Comparison of ENCODE assay signal across 33 mouse cellular contexts in genomic region chr4:114369591-114369990, GRCm38 (mm10). TPM values are rescaled to one million over a fixed set of nuclear protein-coding genes. Genes with fewer than 3 reads are reported as not detected.
"Had no signal": no experiment of that assay in that cellular context is flagged by ENCODE, and none has a peak within 500 bp of the region (broad histone marks: within the 10 kb centered on the region; RNA-seq: fewer than 3 reads in every experiment).

No protein-coding gene starts in this region.

- H3K36me3 ChIP-seq: heart, embryonic 13.5 days; heart, embryonic 15.5 days; hindbrain, embryonic 10.5 days; hindbrain, embryonic 12.5 days; hindbrain, embryonic 13.5 days; hindbrain, embryonic 15.5 days; intestine, embryonic 15.5 days; kidney, embryonic 15.5 days had no signal

- ATAC-seq: hindbrain, embryonic 16.5 days; hindbrain, postnatal 0 days; inflammation-experienced regulatory T-cells, adult 6 months; intestine, embryonic 15.5 days; intestine, embryonic 16.5 days; intestine, postnatal 0 days had no signal

- H3K27me3 ChIP-seq: hindbrain, embryonic 12.5 days; hindbrain, embryonic 15.5 days; intestine, embryonic 15.5 days; kidney, embryonic 15.5 days had no signal

- H3K4me2 ChIP-seq: heart, embryonic 11.5 days; heart, embryonic 13.5 days; heart, embryonic 15.5 days; hindbrain, embryonic 12.5 days; hindbrain, embryonic 13.5 days; hindbrain, embryonic 14.5 days; hindbrain, embryonic 15.5 days; intestine, embryonic 15.5 days; kidney, embryonic 15.5 days had no signal

- H3K4me1 ChIP-seq: hindbrain, embryonic 12.5 days; hindbrain, embryonic 13.5 days; hindbrain, embryonic 15.5 days; intestine, embryonic 15.5 days had no signal

- H3K9ac ChIP-seq: heart, embryonic 13.5 days; heart, embryonic 15.5 days; hindbrain, embryonic 12.5 days; hindbrain, embryonic 13.5 days; hindbrain, embryonic 14.5 days; hindbrain, embryonic 15.5 days; intestine, embryonic 15.5 days; kidney, embryonic 15.5 days had no signal

- H3K9me3 ChIP-seq: heart, embryonic 13.5 days; heart, embryonic 15.5 days; hindbrain, embryonic 10.5 days; hindbrain, embryonic 12.5 days; hindbrain, embryonic 13.5 days; hindbrain, embryonic 15.5 days; intestine, embryonic 15.5 days; kidney, embryonic 15.5 days had no signal

- H3K4me3 ChIP-seq: heart, embryonic 13.5 days; heart, embryonic 15.5 days; hindbrain, embryonic 10.5 days; hindbrain, embryonic 12.5 days; hindbrain, embryonic 13.5 days; hindbrain, embryonic 15.5 days; intestine, embryonic 15.5 days; kidney, embryonic 15.5 days; layer of hippocampus, adult 2 months had no signal

- H3K27ac ChIP-seq: heart, embryonic 13.5 days; heart, embryonic 15.5 days; hindbrain, embryonic 10.5 days; hindbrain, embryonic 12.5 days; hindbrain, embryonic 13.5 days; hindbrain, embryonic 14.5 days; hindbrain, embryonic 15.5 days; hindbrain, postnatal 0 days; intestine, embryonic 15.5 days; kidney, embryonic 15.5 days; kidney, postnatal 0 days; layer of hippocampus, adult 2 months had no signal

- DNase-seq: heart, postnatal 10 days; heart, postnatal 14 days; heart, postnatal 36 days; heart, postnatal 4 days; kidney, adult 11 months; kidney, adult 18-20 months; kidney, adult 2 months; kidney, adult 8-10 months; kidney, adult 9 months; kidney, postnatal 10 days; kidney, postnatal 14 days; kidney, postnatal 25 days; kidney, postnatal 36 days; kidney, postnatal 4 days; layer of hippocampus, adult 9-11 months; layer of hippocampus, postnatal 36 days had no signal

RNA-seq across cellular contexts. Expression of gene Trabd2b, which starts 36.9 kb away (rescaled TPM):
- polyA plus RNA-seq: inflammation-experienced regulatory T-cells, adult 6 months had no signal
